Mouse (Mus musculus) induced T-regulatory cell, adult 2 months (primary cell): ENCODE results near the gene Gcgr.
A peak's percentile ranks its signal among the peaks of the same experiment; 100 is the strongest.
"Not testable (repeated sequence)": the region's sequence is repeated elsewhere in the genome, so short reads cannot be mapped to it uniquely, and the experiment has no call there.

Experiments used
- DNase-seq: peaks from one replicate; pipeline ENCODE4 v3.0.0-alpha.2; 2012; ENCODE audit warnings: low read depth

Gene Gcgr

GRCm38 (mm10) chr11:120506899-120507298 is 23.6 kb upstream of the Gcgr start:
- peak; percentile 46 for DNase-seq

- DNase-seq, result no peak
These were observed 22.7 kb upstream of the Gcgr start for GRCm38 (mm10) chr11:120507611-120508289.

DNA sequence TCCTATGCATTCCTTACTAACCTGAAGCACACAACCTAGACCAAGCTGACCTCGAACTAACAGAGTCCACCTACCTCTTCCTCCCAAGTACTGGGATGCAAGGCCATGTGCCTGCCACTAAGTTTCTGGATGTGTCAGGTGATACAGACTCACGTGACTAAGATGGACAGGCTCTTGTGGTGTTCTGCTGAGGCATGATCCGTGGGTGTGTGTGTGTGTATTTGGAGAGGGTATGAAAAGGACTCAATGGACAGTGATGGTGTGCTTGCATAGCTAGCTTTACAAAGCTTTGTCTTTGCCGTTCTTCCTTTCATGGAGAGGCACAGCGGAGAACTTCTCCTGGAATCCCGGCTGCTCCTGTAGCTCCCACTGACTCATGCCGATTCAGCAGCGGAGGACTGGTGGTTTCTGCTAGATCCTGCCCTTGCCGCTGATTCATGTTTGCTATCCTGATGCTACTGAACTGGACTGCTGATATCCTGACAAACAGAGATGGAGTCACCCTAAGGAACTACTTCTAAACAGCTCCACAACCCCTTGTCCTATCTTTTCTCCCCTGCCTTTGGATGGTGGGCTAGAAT is 22.1 kb upstream of the Gcgr start:
- no peak for DNase-seq

DNA sequence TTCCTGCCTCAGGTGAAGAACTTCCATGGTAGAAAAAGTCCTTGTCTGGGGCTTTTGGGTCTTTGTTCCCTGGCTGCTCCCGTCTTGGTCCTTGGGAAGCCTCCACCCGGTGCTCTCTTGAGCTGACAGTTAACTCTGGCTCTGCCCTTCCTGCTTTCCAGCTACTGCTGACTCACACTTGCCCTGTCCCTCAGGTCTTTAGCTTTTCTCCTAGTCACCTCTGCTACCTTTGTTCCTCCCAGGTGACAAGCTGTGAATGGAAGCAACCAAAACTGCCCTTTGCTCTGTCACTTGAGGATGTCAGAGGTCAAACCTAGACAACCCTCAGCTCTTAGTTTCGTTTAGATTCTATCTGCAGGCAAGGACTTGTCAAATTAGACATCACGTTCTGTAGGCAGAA is 20.6 kb upstream of the Gcgr start:
- DNase-seq, result no peak

DNA sequence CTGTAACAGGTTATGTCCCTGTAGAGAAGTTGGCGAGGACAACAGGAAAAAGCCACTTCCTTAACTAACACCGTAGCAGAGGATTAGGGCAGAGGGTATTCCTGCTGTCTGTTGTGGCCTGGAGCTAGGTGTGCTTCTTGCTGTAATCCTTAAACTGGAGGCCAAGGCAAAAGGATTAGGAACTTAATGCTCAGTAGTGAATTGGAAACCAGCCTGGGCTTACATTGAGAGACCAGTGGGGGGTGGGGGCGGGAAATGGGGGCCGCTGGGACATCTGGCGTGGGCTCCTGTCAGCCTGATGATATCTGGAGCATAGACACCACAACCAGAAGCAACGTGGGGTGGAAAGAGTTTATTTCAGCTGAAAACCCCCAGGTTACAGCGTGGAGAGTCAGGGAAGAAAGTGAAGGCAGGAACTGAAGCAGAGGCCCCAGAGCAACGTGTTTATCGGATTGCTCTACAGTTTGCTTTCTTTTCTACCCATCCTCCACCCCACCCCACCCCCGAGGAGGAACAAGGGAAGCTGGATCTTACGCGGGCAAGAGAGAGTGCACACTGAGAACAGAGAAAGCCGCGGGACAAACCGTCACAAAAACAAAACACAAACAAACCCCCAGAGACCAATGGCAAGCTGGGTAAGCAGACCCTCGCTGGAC is 20.0 kb upstream of the Gcgr start:
- peak; percentile 65 for DNase-seq

DNA sequence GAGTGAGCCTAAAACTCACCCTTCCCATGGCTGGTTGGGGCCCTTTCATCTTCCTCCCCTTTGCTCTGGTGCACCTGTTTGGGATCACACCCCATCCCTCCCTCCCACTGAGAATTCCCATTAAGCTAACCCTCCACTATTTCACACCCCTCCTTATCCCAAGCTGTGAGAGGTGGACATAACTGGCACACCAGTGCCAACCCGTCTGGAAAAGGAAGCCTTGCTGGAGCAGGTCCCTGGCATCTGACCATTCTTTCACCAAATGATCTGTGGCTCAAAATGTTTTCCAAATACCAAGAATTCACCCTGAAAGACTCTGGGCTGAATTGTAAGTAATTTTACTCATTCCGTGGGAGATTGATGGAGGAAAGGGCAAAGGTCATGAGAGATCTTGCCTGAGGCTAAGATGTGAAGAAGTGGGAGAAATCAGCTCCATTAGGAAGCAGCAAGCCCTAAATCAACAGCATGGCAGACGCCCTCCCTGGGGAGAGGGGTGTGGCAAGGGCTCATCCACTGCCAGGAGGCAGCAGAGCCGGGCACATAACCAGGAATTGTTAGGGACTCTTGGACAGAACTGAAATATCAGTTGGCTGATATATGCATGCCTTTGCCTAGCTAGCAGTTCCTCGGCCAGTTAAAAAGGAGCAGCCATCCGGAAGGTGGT is 17.6 kb upstream of the Gcgr start:
- DNase-seq, result no peak

- not testable (repeated sequence) for DNase-seq
These were observed 16.2 kb upstream of the Gcgr start for GRCm38 (mm10) chr11:120514262-120514661.

DNA sequence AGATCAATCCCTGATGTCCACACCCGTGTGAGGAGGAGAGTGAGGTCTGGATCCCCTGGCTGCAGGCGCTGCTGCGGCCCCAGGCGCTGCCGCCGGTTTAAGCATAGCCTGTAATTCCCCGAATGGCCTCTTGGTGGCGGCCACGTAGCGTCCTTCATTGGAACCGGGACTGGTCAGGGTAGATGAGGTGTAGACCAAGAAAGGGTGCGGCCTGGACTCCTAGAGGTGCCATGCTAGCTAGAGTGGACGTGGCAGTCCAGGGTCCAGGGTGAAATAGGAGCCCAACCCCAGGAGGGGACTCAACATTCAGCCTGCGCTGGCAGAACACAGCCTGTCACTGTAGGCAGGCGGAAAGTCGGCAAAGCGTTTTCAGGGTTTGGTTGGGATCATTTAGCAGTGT is 14.9 kb upstream of the Gcgr start:
- DNase-seq, result peak; percentile 86

DNA sequence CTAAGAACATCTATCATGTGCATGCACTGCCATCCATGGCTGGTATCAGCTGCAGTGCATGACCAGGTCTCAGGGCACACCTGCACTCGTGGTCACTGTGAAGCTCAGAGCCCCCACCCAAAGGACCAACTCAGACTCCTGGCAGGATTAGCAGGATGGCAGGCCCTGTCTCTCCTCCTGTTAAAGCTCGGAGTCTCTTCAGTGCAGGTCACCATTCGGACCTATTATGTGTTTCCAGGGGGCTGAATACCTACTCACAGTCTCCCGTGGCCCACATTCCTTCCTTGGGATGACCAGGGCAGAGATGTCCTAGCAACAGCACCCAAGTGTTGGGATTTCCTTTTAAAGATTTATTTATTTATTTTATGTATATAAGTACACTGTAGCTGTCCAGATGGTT is 13.4 kb upstream of the Gcgr start:
- DNase-seq, result no peak

DNA sequence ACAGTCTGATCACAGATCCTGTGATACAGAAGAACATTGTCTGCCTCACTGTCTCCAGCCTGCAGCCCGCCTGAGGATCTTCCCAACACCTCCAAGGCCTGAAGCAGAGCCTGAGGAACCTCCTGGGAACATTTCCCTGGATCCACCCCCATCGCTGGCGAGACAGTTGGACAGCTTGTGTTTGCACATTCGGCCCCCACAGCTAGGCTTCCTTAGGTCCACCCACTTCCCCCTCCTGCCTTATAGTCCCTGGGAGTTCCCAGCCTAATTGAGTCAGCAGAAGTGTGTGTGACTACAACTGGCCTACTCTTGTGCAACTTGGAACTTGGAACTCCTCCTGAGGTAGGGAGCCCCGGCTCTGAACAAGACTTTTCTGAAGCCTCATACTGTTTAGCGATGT is 12.5 kb upstream of the Gcgr start:
- DNase-seq, result no peak

DNA sequence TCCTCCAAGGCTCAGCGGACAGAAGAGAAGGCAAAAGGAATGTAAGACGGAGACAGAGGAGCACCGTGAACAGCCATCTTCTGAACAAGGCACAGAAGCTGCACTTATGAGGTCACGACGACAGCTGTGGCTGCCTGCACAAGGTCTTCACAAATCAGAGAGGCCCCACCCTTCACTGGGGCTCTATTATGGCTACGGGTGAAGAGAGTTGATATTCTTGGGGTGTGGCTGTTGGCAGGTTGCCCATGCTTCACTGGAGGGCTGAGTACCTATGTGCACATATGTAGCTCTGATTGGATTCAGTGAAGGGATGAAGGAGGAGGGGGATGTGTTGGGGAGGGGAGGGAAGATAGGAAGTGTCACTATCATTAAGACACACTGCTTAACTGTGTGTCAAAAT is 11.9 kb upstream of the Gcgr start:
- DNase-seq, result no peak

DNA sequence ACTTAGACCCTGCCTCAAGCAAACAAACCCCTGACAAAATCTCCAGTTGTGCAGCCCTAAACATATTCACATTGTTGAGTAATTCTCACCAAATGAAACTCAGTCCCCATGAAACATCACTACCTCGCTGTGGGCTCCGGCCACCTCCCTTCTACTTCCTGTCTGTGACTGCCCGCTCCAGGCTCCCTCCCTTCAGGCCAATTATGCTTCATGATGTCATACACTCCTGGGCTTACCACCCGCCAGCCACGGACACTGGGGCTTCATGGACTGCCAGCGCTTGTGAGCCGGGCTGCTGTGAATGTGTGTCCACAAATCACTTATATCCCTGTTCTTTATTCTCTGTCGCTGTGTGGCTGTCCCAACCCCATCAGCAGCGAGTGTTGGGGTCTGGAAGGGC is 10.8 kb upstream of the Gcgr start:
- no peak for DNase-seq

- no peak for DNase-seq
These were observed 10.0 kb upstream of the Gcgr start for GRCm38 (mm10) chr11:120520498-120520897.

DNA sequence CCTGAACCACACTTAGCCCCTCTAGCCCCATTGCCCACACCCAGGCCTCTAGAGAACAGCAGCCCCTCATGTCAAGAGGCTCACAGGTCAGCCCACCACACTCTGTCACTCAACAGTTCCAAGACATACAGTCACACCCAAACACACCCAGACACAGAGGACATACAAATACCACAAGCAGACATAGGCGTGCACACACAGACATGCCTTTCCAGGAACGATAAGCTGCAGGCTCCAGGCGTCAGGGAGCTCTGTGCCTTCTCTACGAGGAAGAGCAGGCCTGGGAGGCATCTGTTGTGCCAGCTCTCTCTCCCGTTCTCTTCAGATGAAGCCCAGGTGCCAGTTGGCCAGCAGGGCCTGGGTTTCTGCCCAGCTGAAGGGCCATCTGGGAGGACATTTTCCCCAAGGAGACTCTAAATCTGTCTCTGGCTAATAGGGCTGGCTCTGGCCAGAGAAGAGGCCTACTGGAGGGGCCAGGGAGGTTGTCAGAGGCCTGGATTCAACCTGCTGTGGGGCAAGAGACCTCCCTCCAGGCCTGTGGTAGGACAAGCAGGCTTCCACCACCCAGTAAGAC is 9.4 kb upstream of the Gcgr start:
- no peak for DNase-seq

- no peak for DNase-seq
These were observed 7.9 kb upstream of the Gcgr start for GRCm38 (mm10) chr11:120522581-120522980.

- peak; percentile 50 for DNase-seq
These were observed 4.5 kb upstream of the Gcgr start for GRCm38 (mm10) chr11:120525959-120526358.

GRCm38 (mm10) chr11:120527690-120528354 is 2.7 kb upstream of the Gcgr start:
- DNase-seq, result no peak

- DNase-seq, result no peak
These were observed 1.6 kb upstream of the Gcgr start for GRCm38 (mm10) chr11:120528903-120529302.

GRCm38 (mm10) chr11:120531646-120532045 is 1.1 kb downstream of the Gcgr start:
- DNase-seq, result no peak

DNA sequence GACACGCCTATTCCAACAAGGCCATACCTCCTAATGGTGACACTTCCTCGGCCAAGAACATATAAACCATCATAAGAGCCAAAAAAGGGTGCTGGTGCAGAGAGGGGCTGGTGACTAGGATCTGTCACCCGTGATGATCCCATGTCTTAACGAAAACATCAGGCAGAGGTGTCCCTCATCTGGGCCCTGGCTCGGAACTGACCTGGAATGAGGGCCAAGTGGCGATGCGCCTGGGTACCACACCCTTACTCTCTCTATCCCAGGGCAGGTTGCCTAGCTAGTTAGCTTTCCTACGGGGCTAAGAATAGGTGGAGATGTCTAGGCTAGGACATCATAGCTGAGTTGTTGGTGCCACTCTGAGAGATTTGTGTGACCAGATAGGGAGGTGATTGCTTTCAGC is 3.6 kb downstream of the Gcgr start:
- no peak for DNase-seq

DNA sequence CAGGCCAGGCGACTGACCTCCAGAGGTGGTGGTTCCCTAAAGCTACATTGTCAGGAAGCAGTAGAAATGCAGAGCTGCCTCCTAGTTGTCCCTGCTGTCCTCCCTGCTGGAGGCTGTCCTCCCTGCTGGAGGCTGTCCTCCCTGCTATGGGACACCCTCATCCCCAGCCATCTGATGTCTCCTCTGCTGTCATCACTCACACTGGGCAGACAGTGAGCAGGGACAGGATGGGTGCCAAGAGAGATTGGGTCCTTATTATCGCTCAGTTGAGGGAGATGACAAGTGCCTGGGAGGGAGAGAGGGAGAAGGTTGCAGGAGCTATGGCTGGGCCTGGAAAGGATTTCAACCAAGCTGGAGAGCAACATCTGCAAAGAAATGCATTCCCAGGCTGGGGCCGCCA is 4.6 kb downstream of the Gcgr start:
- DNase-seq, result no peak

DNA sequence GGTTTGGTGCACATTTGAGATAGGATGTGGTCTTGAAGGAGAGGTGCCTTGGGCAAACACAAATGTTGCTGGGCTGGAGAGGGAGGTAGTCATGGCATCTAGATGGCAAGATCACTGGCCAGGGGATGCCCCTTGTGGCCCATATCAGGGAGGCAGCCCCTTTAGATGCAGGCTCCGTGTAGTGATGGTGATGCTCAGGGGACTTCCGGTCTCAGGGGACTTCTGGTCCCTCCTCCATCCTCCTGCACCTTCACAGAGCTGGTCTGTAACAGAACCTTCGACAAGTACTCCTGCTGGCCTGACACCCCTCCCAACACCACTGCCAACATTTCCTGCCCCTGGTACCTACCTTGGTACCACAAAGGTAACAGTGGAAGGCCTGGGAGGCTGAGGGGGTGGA is 5.3 kb downstream of the Gcgr start:
- DNase-seq, result no peak
